Mouse (Mus musculus) urinary bladder, postnatal 25 days (tissue): ENCODE results near the gene Stt3b.
A peak's percentile ranks its signal among the peaks of the same experiment; 100 is the strongest.
"Not testable (repeated sequence)": the region's sequence is repeated elsewhere in the genome, so short reads cannot be mapped to it uniquely, and the experiment has no call there.

Experiments used
- DNase-seq: peaks from one replicate; pipeline ENCODE4 v3.0.0; 2022; ENCODE audit warnings: low spot score

The Stt3b gene

GRCm38 (mm10) chr9:115318621-115319375, 8.6 kb upstream of the Stt3b start:
- no peak for DNase-seq

GRCm38 (mm10) chr9:115317049-115317448, 6.8 kb upstream of the Stt3b start:
- DNase-seq, result no peak

- DNase-seq, result no peak
Observed at GRCm38 (mm10) chr9:115314556-115314955, 4.3 kb upstream of the Stt3b start.

- no peak for DNase-seq
Observed at GRCm38 (mm10) chr9:115313830-115314229, 3.6 kb upstream of the Stt3b start.

- DNase-seq, result no peak
Observed at GRCm38 (mm10) chr9:115311223-115311520, 951 bp upstream of the Stt3b start.

GRCm38 (mm10) chr9:115309977-115310345, 260 bp downstream of the Stt3b start:
- no peak for DNase-seq

- DNase-seq, result peak; percentile 37
Observed at GRCm38 (mm10) chr9:115309381-115309971, 745 bp downstream of the Stt3b start.

- no peak for DNase-seq
Observed at GRCm38 (mm10) chr9:115308941-115309380, 1.3 kb downstream of the Stt3b start.

GRCm38 (mm10) chr9:115308401-115308800, 1.8 kb downstream of the Stt3b start:
- DNase-seq, result no peak

- DNase-seq, result no peak
Observed at GRCm38 (mm10) chr9:115306202-115306601, 4.0 kb downstream of the Stt3b start.

GRCm38 (mm10) chr9:115304149-115304548, 6.1 kb downstream of the Stt3b start:
- no peak for DNase-seq

GRCm38 (mm10) chr9:115301593-115301992, 8.6 kb downstream of the Stt3b start:
- no peak for DNase-seq

GRCm38 (mm10) chr9:115301002-115301579, 9.1 kb downstream of the Stt3b start:
- DNase-seq, result no peak

- DNase-seq, result no peak
Observed at GRCm38 (mm10) chr9:115296738-115297137, 13.5 kb downstream of the Stt3b start.

GRCm38 (mm10) chr9:115293920-115294594, 16.2 kb downstream of the Stt3b start:
- DNase-seq, result no peak

GRCm38 (mm10) chr9:115287774-115288434, 22.3 kb downstream of the Stt3b start:
- no peak for DNase-seq

- DNase-seq, result no peak
Observed at GRCm38 (mm10) chr9:115284385-115284784, 25.8 kb downstream of the Stt3b start.

- DNase-seq, result no peak
Observed at GRCm38 (mm10) chr9:115283403-115283802, 26.8 kb downstream of the Stt3b start.

- no peak for DNase-seq
Observed at GRCm38 (mm10) chr9:115278641-115279040, 31.6 kb downstream of the Stt3b start.

- no peak for DNase-seq
Observed at GRCm38 (mm10) chr9:115274806-115275205, 35.4 kb downstream of the Stt3b start.

- DNase-seq, result no peak
Observed at GRCm38 (mm10) chr9:115273095-115273649, 37.0 kb downstream of the Stt3b start.

- not testable (repeated sequence) for DNase-seq
Observed at GRCm38 (mm10) chr9:115272451-115272850, 37.8 kb downstream of the Stt3b start.
